Mouse (Mus musculus) intestine, embryonic 14.5 days (tissue): ENCODE measurements around the gene Elmo1. TPM values are rescaled to one million over a fixed set of nuclear protein-coding genes. Genes with fewer than 3 reads are reported as not detected.

Experiments
- ATAC-seq: fragments of 200-750 bp; cut with Nextera tagmentation; replicated peaks from 2 replicates; pipeline ENCODE4 v1.8.0; 2017; ENCODE audit warnings: low read depth, moderate number of reproducible peaks, moderate TSS enrichment, moderate library complexity; ENCODE audit not compliant: low FRiP score, low TSS enrichment
- DNase-seq: peaks from one replicate; pipeline ENCODE4 v3.0.0-alpha.2; 2018; ENCODE audit warnings: low spot score
- H3K27ac ChIP-seq: fragments of 300-500 bp; sonication (generic); 2 replicates; pipeline ENCODE4 v1.5.1; 2014; ENCODE audit warnings: low read depth, mild to moderate bottlenecking, control low read depth
- H3K27me3 ChIP-seq: fragments of 300-500 bp; sonication (generic); replicated peaks from 2 replicates; pipeline ENCODE4 v1.6.1; 2014; ENCODE audit warnings: low read length, control low read depth; ENCODE audit not compliant: control insufficient read depth, insufficient read depth
- H3K36me3 ChIP-seq: fragments of 300-500 bp; sonication (generic); 2 replicates; pipeline ENCODE4 v1.6.1; 2014; ENCODE audit warnings: low read length, control low read depth; ENCODE audit not compliant: control insufficient read depth, insufficient read depth
- H3K4me1 ChIP-seq: fragments of 300-500 bp; sonication (generic); replicated peaks from 2 replicates; pipeline ENCODE4 v1.6.1; 2014; ENCODE audit warnings: low read length, control low read depth, mixed read lengths; ENCODE audit not compliant: control insufficient read depth, insufficient read depth
- H3K4me2 ChIP-seq: fragments of 300-500 bp; sonication (generic); 2 replicates; pipeline ENCODE4 v1.6.1; 2014; ENCODE audit warnings: low read length
- H3K4me3 ChIP-seq: fragments of 300-500 bp; sonication (generic); 2 replicates; pipeline ENCODE4 v1.5.1; 2014; ENCODE audit warnings: low read depth, low read length, control low read depth, mixed read lengths
- H3K9ac ChIP-seq: fragments of 300-500 bp; sonication (generic); 2 replicates; pipeline ENCODE4 v1.6.1; 2014; ENCODE audit warnings: mild to moderate bottlenecking, low read length
- H3K9me3 ChIP-seq: fragments of 300-500 bp; sonication (generic); 2 replicates; pipeline ENCODE4 v1.6.1; 2016; ENCODE audit warnings: low read length, control low read depth; ENCODE audit not compliant: control insufficient read depth
- WGBS: fragments of 180-500 bp; shearing (Covaris S2); extraction: QIAGEN DNeasy Blood & Tissue Kit; methylation state at CpG from one replicate; pipeline ENCODE4 v1.1.7; 2014; 5-methylcytosine and 5-hydroxymethylcytosine counted together
- polyA plus RNA-seq: library from polyadenylated mRNA; unstranded; fragments of >200 nt; fragmentation: Nextera tagmentation; extraction: Ambion mirVana; gene quantifications from 2 replicates; pipeline ENCODE4 v1.2.1, GENCODE M21; 2014

Elmo1 gene
- polyA plus RNA-seq, 1 experiment from 2014 or later: 16.6 TPM

DNA sequence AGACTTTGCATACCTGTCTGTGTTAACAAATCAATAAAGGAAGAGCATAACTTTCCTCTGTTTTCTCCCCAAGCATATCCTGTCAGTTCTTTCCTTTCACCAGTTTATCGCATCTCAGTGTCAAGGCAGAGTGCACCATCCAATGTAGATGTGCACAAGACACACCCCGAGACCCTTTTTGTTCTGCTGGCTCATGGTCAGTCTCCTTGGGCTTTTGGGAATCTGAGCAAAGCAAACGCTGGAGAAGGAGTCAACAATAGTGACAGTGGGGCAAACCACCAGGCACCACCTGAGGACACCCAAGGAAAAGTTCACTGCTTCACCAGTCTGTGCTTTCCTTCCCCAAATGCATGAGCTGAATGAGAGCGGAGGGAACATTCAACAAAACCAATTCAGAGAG is 56.5 kb downstream of the Elmo1 start:
- Histone ChIP-seq H3K36me3 (no peaks in the 10 kb centered on the region), H3K4me1 (peaks cover 5% of the 10 kb centered on the region; the same call in 1 of the 2 replicates), H3K9me3 (no peaks in the 10 kb centered on the region), H3K27ac (no peak overlapping the region), H3K4me3 (no peak overlapping the region), H3K9ac (no peak overlapping the region), H3K27me3 (no peaks in the 10 kb centered on the region), H3K4me2 (no peak overlapping the region)
- ATAC-seq (no peak), DNase-seq (no peak)
- 86% methylated on average over 4 of the region's 4 CpGs for WGBS

DNA sequence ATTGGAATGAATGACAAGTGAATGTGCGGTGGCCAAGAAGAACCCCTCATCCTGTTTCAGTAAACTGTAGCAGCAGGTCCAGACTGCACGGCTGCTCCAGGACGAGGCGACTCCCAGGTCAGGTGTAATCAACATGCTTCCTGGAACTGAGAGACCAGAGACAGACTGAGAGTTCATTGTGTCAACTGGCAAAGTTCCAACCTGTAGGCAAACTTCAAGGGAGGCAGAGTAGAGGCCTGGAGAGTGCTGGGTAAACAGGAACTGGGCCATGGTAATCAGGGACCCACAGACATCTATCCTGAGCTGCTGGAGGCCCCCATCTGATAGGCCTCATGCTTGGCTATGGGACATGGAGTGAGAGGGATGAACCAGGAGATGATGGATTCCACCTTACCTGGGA is 57.3 kb downstream of the Elmo1 start:
- Histone ChIP-seq H3K4me1 (peaks cover 5% of the 10 kb centered on the region; the same call in 1 of the 2 replicates), H3K27ac (no peak overlapping the region), H3K4me2 (no peak overlapping the region), H3K36me3 (no peaks in the 10 kb centered on the region), H3K4me3 (no peak overlapping the region), H3K27me3 (no peaks in the 10 kb centered on the region), H3K9ac (no peak overlapping the region), H3K9me3 (no peaks in the 10 kb centered on the region)
- DNase-seq (no peak), ATAC-seq (peak; percentile 66)
- 45% methylated on average over 4 of the region's 4 CpGs for WGBS

DNA sequence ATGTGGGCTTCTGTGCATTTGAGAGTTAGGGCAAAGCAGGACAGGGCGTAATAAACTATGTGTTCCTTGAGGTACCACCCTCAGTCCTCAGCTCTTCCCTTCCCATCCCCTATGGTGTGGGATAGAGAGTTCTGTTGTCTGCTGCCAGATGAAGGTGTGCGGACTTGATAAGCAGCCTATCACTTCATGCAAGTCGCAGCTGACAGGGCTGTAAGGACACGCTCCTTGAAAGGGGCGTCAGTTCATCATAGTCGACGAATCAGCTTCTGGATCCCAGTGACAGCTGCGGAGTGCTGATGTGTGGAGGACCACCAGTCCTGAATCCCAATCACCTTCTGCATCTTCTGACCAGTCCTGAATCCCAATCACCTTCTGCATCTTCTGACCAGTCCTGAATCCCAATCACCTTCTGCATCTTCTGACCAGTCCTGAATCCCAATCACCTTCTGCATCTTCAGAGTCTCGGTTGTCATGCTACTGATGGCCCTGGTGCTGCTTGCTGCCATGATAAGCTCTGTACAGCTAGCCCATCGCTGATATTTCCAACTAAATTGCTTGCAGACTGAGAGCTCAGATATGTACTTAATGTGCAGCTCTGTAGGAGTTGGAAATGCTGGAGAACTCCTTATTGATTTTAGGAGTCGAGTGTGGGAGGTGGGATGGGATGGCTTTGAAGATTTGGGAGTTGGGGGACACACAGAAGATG is 59.9 kb downstream of the Elmo1 start:
- ATAC-seq (no peak), DNase-seq (no peak)
- Histone ChIP-seq H3K4me3 (no peak overlapping the region), H3K4me2 (no peak overlapping the region), H3K27me3 (no peaks in the 10 kb centered on the region), H3K9me3 (no peaks in the 10 kb centered on the region), H3K27ac (no peak overlapping the region), H3K4me1 (peaks cover 5% of the 10 kb centered on the region; the same call in 1 of the 2 replicates), H3K36me3 (no peaks in the 10 kb centered on the region), H3K9ac (no peak overlapping the region)
- WGBS: 85% methylated on average over 11 of the region's 11 CpGs

DNA sequence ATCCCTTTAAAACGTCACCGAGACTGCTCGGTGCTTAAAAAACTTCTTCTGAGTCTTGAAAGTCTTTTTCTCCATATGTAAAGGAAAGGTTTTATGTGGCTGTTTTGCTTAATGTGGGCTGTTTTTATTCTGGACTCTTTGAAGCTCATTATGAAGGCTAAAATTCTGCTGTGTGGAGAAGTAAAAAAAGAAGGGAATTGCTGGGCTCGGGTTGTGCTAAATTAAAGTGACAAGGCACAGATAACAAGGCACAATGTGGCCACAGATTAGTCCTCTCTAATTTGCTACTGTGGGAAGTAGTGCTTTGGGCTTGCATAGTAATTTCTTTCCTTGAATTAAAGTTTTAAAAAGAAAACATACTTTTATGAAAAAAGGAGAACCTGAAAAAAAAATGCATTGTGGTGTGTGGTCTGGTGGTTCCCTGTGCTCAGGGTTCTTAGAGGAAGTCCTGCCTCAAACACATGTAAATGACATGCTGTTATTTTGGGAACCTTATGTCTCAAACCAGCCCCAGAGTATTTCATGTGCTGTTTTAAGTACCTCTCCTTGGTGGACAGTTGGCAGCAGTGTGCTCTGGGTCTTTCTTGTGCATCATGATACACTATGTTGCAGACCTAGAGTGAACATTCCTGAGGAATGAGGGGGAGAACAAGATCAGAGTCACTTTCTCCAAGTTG is 61.0 kb downstream of the Elmo1 start:
- 63% methylated on average over 4 of the region's 4 CpGs for WGBS
- H3K4me3 ChIP-seq: no peak overlapping the region
- H3K27me3 ChIP-seq: no peaks in the 10 kb centered on the region
- no peak overlapping the region for H3K27ac ChIP-seq
- H3K4me2 ChIP-seq: no peak overlapping the region
- no peaks in the 10 kb centered on the region for H3K9me3 ChIP-seq
- DNase-seq (no peak), ATAC-seq (no peak)
- H3K4me1 ChIP-seq: peaks cover 5% of the 10 kb centered on the region; the same call in 1 of the 2 replicates
- no peak overlapping the region for H3K9ac ChIP-seq
- H3K36me3 ChIP-seq: no peaks in the 10 kb centered on the region

DNA sequence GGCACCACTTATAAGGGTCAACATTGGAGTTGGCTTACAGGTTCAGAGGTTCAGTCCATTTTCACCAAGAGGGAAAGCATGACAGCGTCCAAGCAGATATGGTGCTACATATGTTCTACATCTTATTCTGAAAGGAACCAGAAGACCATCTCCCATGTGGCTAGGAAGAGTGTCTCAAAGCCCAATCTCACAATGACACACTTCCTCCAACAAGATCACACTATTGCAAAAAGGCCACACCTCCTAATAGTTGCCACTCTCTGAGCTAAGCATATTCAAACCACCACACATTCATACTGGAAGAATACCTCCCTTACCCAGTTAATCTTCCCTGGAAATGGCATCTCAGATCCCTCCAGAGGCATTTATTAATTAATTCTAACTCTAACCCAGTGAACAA is 66.7 kb downstream of the Elmo1 start:
- Histone ChIP-seq H3K9ac (no peak overlapping the region), H3K27ac (no peak overlapping the region), H3K36me3 (no peaks in the 10 kb centered on the region), H3K4me2 (no peak overlapping the region), H3K4me1 (no peaks in the 10 kb centered on the region), H3K27me3 (no peaks in the 10 kb centered on the region), H3K9me3 (no peaks in the 10 kb centered on the region), H3K4me3 (no peak overlapping the region)
- no peak for DNase-seq
- no peak for ATAC-seq
- 82% methylated on average over 1 of the region's 1 CpGs for WGBS

DNA sequence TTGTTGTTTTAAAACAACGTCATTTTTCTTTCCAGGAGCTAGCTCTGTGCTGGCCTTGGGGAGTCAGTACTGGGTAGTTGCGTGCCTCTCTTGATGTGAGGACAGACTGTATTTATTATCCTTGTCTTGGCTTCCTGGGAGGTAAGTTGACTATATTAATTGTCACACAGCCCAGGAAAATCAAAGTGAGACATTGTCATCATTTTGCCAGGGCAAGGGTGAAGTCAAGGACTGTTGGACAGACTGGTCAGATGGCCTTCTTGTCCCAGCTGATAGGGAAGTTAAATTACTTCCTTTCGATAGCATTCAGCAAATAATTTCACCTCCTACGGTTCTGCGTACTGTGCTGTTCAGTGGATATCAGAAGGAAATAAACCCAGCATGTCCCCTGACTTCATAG is 67.1 kb downstream of the Elmo1 start:
- H3K4me2 ChIP-seq: no peak overlapping the region

DNA sequence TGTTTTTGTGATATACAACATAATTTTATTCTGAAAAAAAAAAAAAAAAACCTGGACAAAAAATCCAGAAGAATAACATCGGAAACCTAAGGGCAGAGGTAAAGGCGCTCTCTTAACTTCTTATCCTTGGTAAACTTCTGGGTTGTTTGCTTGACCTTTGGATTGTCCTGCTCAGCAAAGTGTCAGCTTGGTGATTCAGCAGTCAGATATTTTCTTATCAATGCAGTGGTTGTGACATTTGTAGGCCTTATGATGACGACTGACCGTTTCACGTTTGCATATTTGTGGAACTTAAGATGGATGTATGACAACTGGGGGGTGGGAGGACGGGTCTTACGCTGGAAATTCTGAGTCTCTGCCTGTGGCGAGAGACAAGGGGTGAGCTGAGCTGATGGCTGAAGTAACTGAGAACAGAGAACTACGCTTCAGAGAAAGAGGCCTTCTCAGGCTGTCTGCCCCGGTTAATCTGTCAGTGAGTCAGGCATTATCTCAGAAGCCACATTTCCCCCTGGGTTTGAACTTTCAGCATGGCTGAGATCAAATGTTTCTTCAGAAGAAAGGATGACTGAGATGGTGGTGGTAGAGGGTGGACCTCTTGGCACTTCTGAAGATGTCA is 73.1 kb downstream of the Elmo1 start:
- DNase-seq (no peak), ATAC-seq (0 out of 2 replicates have a peak, but pooled peaks have one; percentile 17)
- Histone ChIP-seq H3K9me3 (no peaks in the 10 kb centered on the region), H3K36me3 (no peaks in the 10 kb centered on the region), H3K4me2 (no peak overlapping the region), H3K27me3 (no peaks in the 10 kb centered on the region), H3K4me3 (no peak overlapping the region), H3K27ac (no peak overlapping the region), H3K4me1 (peaks cover 3% of the 10 kb centered on the region; the same call in 1 of the 2 replicates), H3K9ac (no peak overlapping the region)
- 54% methylated on average over 10 of the region's 10 CpGs for WGBS

More for the DNA sequence above, 67.1 kb downstream of the Elmo1 start:
- Histone ChIP-seq H3K9ac (no peak overlapping the region), H3K27ac (no peak overlapping the region), H3K36me3 (no peaks in the 10 kb centered on the region), H3K27me3 (no peaks in the 10 kb centered on the region), H3K4me3 (no peak overlapping the region), H3K4me1 (no peaks in the 10 kb centered on the region), H3K9me3 (no peaks in the 10 kb centered on the region)
- ATAC-seq (no peak), DNase-seq (no peak)
- 71% methylated on average over 5 of the region's 5 CpGs for WGBS

DNA sequence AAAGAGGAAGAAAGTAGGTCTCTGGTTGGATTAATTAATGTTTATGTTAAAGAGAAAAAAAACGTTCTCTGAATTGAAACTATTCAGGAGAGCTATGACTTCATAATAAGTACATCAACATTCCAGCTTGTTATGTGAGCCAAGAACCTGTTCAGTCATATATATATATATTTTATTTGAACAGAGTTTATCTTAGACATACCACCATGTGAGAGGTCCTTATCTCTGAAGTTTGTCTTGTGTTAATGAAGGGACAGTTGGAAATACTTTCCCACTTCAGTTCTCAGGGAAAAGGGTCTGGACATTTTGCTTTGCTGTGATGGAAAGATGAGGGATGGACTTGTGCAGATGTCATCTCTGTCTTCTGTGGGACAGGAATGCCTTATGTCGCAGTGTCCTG is 74.4 kb downstream of the Elmo1 start:
- Histone ChIP-seq H3K27ac (no peak overlapping the region), H3K4me1 (peaks cover 3% of the 10 kb centered on the region; the same call in 1 of the 2 replicates), H3K9ac (no peak overlapping the region), H3K4me3 (no peak overlapping the region), H3K4me2 (no peak overlapping the region), H3K9me3 (no peaks in the 10 kb centered on the region), H3K36me3 (no peaks in the 10 kb centered on the region), H3K27me3 (no peaks in the 10 kb centered on the region)
- ATAC-seq (no peak), DNase-seq (no peak)
- WGBS: 47% methylated on average over 2 of the region's 2 CpGs
